Mouse (Mus musculus) kidney, postnatal 0 days (tissue): ENCODE data around the gene Sh2d1b2. TPM values are rescaled to one million over a fixed set of nuclear protein-coding genes. Genes with fewer than 3 reads are reported as not detected.

Source experiments
- ATAC-seq: fragments of 200-750 bp; cut with Nextera tagmentation; replicated peaks from 2 replicates; pipeline ENCODE4 v1.8.0; 2017; ENCODE audit warnings: low read depth, moderate number of reproducible peaks, moderate TSS enrichment, moderate library complexity; ENCODE audit not compliant: low FRiP score
- DNase-seq: peaks from one replicate; pipeline ENCODE4 v3.0.0-alpha.2; 2016; ENCODE audit warnings: low spot score
- H3K27ac ChIP-seq: fragments of 300-500 bp; sonication (generic); 2 replicates; pipeline ENCODE4 v1.5.1; 2014; ENCODE audit warnings: mild to moderate bottlenecking
- H3K27me3 ChIP-seq: fragments of 300-500 bp; sonication (generic); 2 replicates; pipeline ENCODE4 v1.6.1; 2014; ENCODE audit warnings: low read length, mixed read lengths; ENCODE audit not compliant: insufficient read depth
- H3K36me3 ChIP-seq: fragments of 300-500 bp; sonication (generic); 2 replicates; pipeline ENCODE4 v1.6.1; 2014; ENCODE audit warnings: low read length, mixed read lengths; ENCODE audit not compliant: insufficient read depth
- H3K4me1 ChIP-seq: fragments of 300-500 bp; sonication (generic); replicated peaks from 2 replicates; pipeline ENCODE4 v1.6.1; 2014; ENCODE audit warnings: antibody characterized with exemption, low read length, mixed read lengths; ENCODE audit not compliant: insufficient read depth
- H3K4me2 ChIP-seq: fragments of 300-500 bp; sonication (generic); 2 replicates; pipeline ENCODE4 v1.6.1; 2014; ENCODE audit warnings: mild to moderate bottlenecking, low read length, moderate library complexity, mixed read lengths
- H3K4me3 ChIP-seq: fragments of 300-500 bp; sonication (generic); replicated peaks from 2 replicates; pipeline ENCODE4 v1.5.1; 2014; ENCODE audit warnings: low read depth, low read length
- H3K9ac ChIP-seq: fragments of 300-500 bp; sonication (generic); 2 replicates; pipeline ENCODE4 v1.6.1; 2014; ENCODE audit warnings: low read depth, low read length
- H3K9me3 ChIP-seq: fragments of 300-500 bp; sonication (generic); replicated peaks from 2 replicates; pipeline ENCODE4 v1.6.1; 2016; ENCODE audit warnings: low read length, inconsistent platforms, mixed read lengths
- CTCF ChIP-seq: IDR thresholded peaks from 2 replicates; pipeline ENCODE4 v1.5.1; 2016; ENCODE audit warnings: antibody characterized with exemption, low read depth, mild to moderate bottlenecking, moderate library complexity
- WGBS: fragments of 180-500 bp; shearing (Covaris S2); extraction: QIAGEN DNeasy Blood & Tissue Kit; methylation state at CpG from one replicate; pipeline ENCODE4 v1.1.7; 2014; 5-methylcytosine and 5-hydroxymethylcytosine counted together
- polyA plus RNA-seq: library from polyadenylated mRNA; unstranded; fragments of >200 nt; fragmentation: Nextera tagmentation; extraction: Ambion mirVana; gene quantifications from 2 replicates; pipeline ENCODE4 v1.2.1, GENCODE M21; 2015

Sh2d1b2 gene
- polyA plus RNA-seq, 1 experiment from 2014 or later = not detected

DNA sequence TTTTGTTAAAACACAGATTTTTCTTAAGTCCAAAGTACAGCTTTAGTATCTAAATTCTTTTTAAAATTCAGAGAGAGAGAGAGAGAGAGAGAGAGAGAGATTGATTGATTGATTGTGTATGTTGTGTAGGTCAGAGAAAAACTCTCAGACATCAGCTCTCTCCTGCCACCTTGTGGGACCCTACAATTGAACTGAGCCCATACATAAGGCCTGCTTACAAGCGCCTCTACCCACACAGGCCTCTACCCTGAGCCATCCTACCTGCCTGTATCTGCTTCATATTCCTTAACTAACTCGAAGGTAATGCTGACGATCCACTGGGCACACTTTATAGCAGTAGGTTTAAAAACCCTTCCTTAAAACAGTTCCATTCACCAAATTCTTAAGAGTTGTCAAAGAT is 32.2 kb upstream of the Sh2d1b2 start:
- no peaks in the 10 kb centered on the region for H3K9me3 ChIP-seq
- H3K4me3 ChIP-seq = no peak overlapping the region
- H3K4me1 ChIP-seq = no peaks in the 10 kb centered on the region
- DNase-seq = peak; percentile 25
- TF ChIP-seq CTCF = peak; percentile 56
- no peak overlapping the region for H3K9ac ChIP-seq
- no peaks in the 10 kb centered on the region for H3K27me3 ChIP-seq
- peaks cover 46% of the 10 kb centered on the region for H3K36me3 ChIP-seq
- WGBS = 82% methylated on average over 3 of the region's 3 CpGs
- H3K4me2 ChIP-seq = no peak overlapping the region
- no peak overlapping the region for H3K27ac ChIP-seq
- ATAC-seq = no peak

DNA sequence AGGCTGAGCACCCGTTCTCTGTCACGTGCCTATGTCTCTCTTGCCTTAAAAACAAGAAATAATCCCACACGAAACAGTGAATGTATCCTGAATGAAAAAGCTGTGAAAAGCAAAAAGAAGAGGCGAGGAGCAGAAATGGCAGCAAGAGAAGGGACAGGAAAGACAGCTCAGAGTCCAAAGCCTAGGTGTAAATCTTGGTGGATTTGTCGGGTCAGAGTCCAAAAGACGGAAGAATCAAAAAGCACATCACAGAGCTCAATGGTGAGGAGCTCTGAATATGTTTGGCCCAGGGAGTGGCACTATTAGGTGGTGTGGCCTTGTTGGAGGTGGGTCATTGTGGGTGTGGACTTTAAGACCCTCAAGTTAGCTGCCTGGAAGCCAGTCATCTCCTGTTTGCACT is 26.2 kb upstream of the Sh2d1b2 start:
- ATAC-seq (no peak), DNase-seq (no peak)

DNA sequence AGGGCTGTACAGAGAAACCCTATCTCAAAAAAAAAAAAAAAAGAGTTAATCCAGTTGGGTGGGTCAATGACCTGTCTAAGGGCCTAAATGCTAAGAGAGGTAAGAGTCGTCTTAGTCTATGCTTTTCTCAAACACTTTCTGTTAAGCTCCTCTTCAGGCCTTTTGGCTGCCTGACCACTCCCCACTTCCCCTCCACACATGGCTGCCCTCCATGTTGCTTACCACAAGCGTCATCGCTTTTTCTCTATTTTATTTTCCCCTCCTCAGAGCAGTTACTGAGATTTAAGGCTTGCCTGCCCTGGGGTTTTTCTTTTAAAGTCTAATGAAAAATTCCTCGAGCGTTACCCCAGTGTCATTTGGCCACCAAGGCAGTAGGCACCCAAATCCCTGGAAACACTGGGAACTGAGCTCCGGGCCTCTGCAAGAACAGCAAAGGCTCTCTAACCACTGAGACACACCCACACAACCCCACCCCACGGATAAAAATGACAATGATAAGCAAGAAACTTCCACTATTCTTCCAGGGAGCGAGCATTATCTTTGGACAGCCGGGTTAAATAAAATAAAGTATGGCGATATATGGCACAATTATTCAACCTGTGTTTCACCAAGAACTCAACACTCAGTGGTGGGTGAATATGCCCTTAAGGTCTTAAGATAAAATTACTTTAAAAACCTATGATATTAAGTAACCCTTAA is 19.2 kb upstream of the Sh2d1b2 start:
- peaks cover 21% of the 10 kb centered on the region; the same call in 1 of the 2 replicates for H3K36me3 ChIP-seq
- no peak overlapping the region for H3K4me3 ChIP-seq
- H3K4me1 ChIP-seq = 0 out of 2 replicates have a peak, but pooled peaks cover 3% of the 10 kb centered on the region
- no peak for ATAC-seq
- H3K4me2 ChIP-seq = no peak overlapping the region
- DNase-seq = no peak
- no peak for TF ChIP-seq CTCF
- no peak overlapping the region for H3K27ac ChIP-seq
- H3K9me3 ChIP-seq = no peaks in the 10 kb centered on the region
- H3K9ac ChIP-seq = no peak overlapping the region
- 78% methylated on average over 10 of the region's 10 CpGs for WGBS
- no peaks in the 10 kb centered on the region for H3K27me3 ChIP-seq

More for the DNA sequence above, 26.2 kb upstream of the Sh2d1b2 start:
- H3K36me3 ChIP-seq = peaks cover 55% of the 10 kb centered on the region
- H3K27ac ChIP-seq = no peak overlapping the region
- no peaks in the 10 kb centered on the region for H3K9me3 ChIP-seq
- TF ChIP-seq CTCF = no peak
- H3K4me2 ChIP-seq = no peak overlapping the region
- H3K4me3 ChIP-seq = no peak overlapping the region
- no peaks in the 10 kb centered on the region for H3K4me1 ChIP-seq
- WGBS = 95% methylated on average over 6 of the region's 6 CpGs
- H3K27me3 ChIP-seq = no peaks in the 10 kb centered on the region
- no peak overlapping the region for H3K9ac ChIP-seq

DNA sequence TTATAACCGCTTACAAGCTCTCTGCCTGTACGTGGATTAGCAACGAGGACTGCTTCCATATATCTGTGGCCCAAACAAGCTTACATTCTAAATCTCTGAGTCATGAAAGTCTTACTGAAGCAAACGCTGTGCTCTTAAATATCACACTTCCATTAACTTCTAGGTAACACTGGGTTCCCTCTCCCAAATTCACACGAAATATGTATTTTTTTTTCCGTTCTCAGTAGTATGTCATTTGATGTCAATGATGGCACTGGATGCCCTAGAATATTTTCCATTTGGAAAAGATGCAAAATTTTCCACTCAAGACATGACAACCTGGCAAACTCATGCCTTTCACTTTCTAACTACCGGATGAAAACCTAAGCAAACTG is 18.2 kb upstream of the Sh2d1b2 start:
- Histone ChIP-seq H3K4me2 (peak overlapping the region; percentile 57), H3K27ac (peak overlapping the region; percentile 87; the same call in 1 of the 2 replicates), H3K27me3 (no peaks in the 10 kb centered on the region), H3K4me3 (peak overlapping the region; percentile 93), H3K4me1 (0 out of 2 replicates have a peak, but pooled peaks cover 3% of the 10 kb centered on the region), H3K9me3 (no peaks in the 10 kb centered on the region), H3K36me3 (peaks cover 12% of the 10 kb centered on the region; the same call in 1 of the 2 replicates), H3K9ac (peak overlapping the region; percentile 95)
- no peak for TF ChIP-seq CTCF
- DNase-seq = peak; percentile 19
- no peak for ATAC-seq
- 31% methylated on average over 7 of the region's 7 CpGs for WGBS

DNA sequence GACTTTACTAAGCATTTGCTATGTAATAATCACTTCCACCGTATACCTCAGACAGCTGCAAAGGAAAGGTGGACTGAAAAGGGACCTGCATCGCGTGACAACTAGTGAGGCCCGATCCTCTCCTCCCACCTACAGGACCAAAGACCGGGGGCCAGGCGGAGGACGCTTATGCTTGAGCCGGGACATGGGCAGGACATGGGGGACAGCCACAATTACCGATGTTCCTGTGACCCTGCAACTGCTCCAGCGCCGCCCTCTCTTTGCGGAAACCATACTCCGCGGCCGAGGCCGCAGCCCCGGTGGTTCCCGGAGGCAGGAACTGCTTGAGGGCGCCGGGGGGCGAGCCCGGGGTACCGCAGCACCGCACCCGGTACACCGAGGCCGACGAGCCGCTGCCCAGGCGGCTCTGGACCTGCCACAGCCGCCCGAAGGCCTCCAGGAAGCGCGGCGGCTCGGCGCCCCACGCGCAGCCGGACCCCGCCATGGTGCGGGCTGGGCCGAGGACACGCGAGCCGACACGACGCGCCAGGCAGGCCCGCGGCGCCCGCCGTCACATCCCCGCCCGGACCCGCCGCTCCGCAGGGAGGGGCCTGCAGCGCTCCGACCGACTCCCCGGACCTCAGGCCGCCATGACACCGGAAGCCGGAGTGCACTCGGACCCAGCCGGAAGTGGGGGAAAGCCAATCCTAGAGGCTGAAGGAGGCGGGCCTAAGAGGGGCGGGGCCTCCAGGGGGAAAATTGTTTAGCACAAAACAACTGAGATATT is 17.6 kb upstream of the Sh2d1b2 start, which contains the start of gene Uhmk1:
Uhmk1 (minus strand) TSS at position 641 of the 766 bp plus-strand sequence.
- Histone ChIP-seq H3K9ac (peak within 1 kb of the TSS; percentile 95), H3K9me3 (no peaks in the 10 kb centered on the region), H3K27me3 (no peaks in the 10 kb centered on the region), H3K4me3 (peak within 1 kb of the TSS; percentile 93), H3K4me2 (peak within 1 kb of the TSS; percentile 57), H3K4me1 (0 out of 2 replicates have a peak, but pooled peaks cover 3% of the 10 kb centered on the region), H3K36me3 (peaks cover 9% of the 10 kb centered on the region; the same call in 1 of the 2 replicates), H3K27ac (peak within 1 kb of the TSS; percentile 87)
- no peak for TF ChIP-seq CTCF
- DNase-seq (peak; percentile 95), ATAC-seq (peak; percentile 99)
- 1% methylated on average over 68 of the region's 70 CpGs for WGBS

DNA sequence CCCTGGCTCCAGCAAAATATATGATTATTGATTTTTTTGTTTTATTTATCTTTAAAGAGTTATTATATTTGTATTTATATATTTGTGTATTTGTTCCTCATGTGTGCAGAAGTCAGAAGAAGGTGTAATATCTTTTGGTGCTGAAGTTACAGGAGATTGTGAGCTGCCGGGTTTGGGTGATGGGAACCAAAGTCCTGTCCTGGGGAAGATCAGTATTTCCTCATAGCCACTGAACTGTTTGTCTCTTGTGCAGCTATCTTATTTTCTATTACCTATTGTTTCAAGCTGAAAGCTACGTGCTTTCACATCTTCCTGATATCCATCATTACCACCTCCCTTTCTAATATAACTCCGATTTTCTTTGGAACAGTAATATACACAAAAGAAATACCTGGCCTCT is 17.0 kb upstream of the Sh2d1b2 start:
- H3K4me1 ChIP-seq = 0 out of 2 replicates have a peak, but pooled peaks cover 3% of the 10 kb centered on the region
- DNase-seq (no peak), ATAC-seq (no peak)
- no peaks in the 10 kb centered on the region for H3K27me3 ChIP-seq
- H3K4me3 ChIP-seq = peak overlapping the region; percentile 93
- H3K4me2 ChIP-seq = peak overlapping the region; percentile 57
- no peaks in the 10 kb centered on the region for H3K9me3 ChIP-seq
- H3K36me3 ChIP-seq = peaks cover 4% of the 10 kb centered on the region; the same call in 1 of the 2 replicates
- TF ChIP-seq CTCF = no peak
- 80% methylated on average over 3 of the region's 3 CpGs for WGBS
- H3K27ac ChIP-seq = no peak overlapping the region
- H3K9ac ChIP-seq = peak overlapping the region; percentile 95; the same call in 1 of the 2 replicates
